Mouse (Mus musculus): ENCODE results near the gene Tmem132d. TPM values are rescaled to one million over a fixed set of nuclear protein-coding genes. Genes with fewer than 3 reads are reported as not detected.

The Tmem132d gene
- polyA plus RNA-seq (2015; fragmentation: Nextera tagmentation; extraction: Ambion mirVana): 0.03 TPM in 1 of 2 replicates, not detected in the other

- no peak for TF ChIP-seq CTCF (IDR thresholded peaks at IDR 0.05; ENCODE audit: low read depth)
- Histone ChIP-seq H3K27me3 (replicated peaks; ENCODE audit: control insufficient read depth, insufficient read depth, low read length) (peaks cover 16% of the 10 kb centered on the region), H3K4me3 (ENCODE audit: low read depth, low read length) (no peak within 1 kb of the TSS), H3K9ac (ENCODE audit: low read depth, low read length) (no peak within 1 kb of the TSS), H3K27ac (ENCODE audit: low read depth, low read length) (no peak within 1 kb of the TSS), H3K4me1 (replicated peaks; ENCODE audit: control insufficient read depth, insufficient read depth, low read length) (no peaks in the 10 kb centered on the region), H3K36me3 (ENCODE audit: control insufficient read depth, insufficient read depth) (no peaks in the 10 kb centered on the region), H3K9me3 (ENCODE audit: control insufficient read depth) (no peaks in the 10 kb centered on the region), H3K4me2 (replicated peaks; ENCODE audit: low read depth) (peak within 1 kb of the TSS; percentile 32; the same call in 1 of the 2 replicates)
- 2% methylated on average over 40 of the region's 40 CpGs for WGBS
- ATAC-seq: no peak
These were observed at the start of gene Tmem132d for GRCm38 (mm10) chr5:128432916-128433315. TSS of gene Tmem132d (minus strand) at chr5:128433077.

- Histone ChIP-seq H3K4me3 (ENCODE audit: low read depth, low read length) (no peak overlapping the region), H3K9ac (ENCODE audit: low read depth, low read length) (no peak overlapping the region), H3K36me3 (ENCODE audit: control insufficient read depth, insufficient read depth) (no peaks in the 10 kb centered on the region), H3K4me2 (replicated peaks; ENCODE audit: low read depth) (no peak overlapping the region), H3K27me3 (replicated peaks; ENCODE audit: control insufficient read depth, insufficient read depth, low read length) (no peaks in the 10 kb centered on the region), H3K27ac (ENCODE audit: low read depth, low read length) (no peak overlapping the region), H3K4me1 (replicated peaks; ENCODE audit: control insufficient read depth, insufficient read depth, low read length) (no peaks in the 10 kb centered on the region), H3K9me3 (ENCODE audit: control insufficient read depth) (no peaks in the 10 kb centered on the region)
- WGBS: 79% methylated on average over 6 of the region's 6 CpGs
- no peak for ATAC-seq
- TF ChIP-seq CTCF (IDR thresholded peaks at IDR 0.05; ENCODE audit: low read depth): no peak
These were observed 47.9 kb upstream of the Tmem132d start for GRCm38 (mm10) chr5:128480816-128481215.

- H3K27me3 ChIP-seq (replicated peaks; ENCODE audit: control insufficient read depth, insufficient read depth, low read length): no peaks in the 10 kb centered on the region
- no peak for ATAC-seq
- TF ChIP-seq CTCF (IDR thresholded peaks at IDR 0.05; ENCODE audit: low read depth): no peak
- H3K9me3 ChIP-seq (ENCODE audit: control insufficient read depth): no peaks in the 10 kb centered on the region
- no peak overlapping the region for H3K4me2 ChIP-seq (replicated peaks; ENCODE audit: low read depth)
- H3K4me3 ChIP-seq (ENCODE audit: low read depth, low read length): no peak overlapping the region
- no peak overlapping the region for H3K27ac ChIP-seq (ENCODE audit: low read depth, low read length)
- WGBS: 83% methylated on average over 8 of the region's 8 CpGs
- no peak overlapping the region for H3K9ac ChIP-seq (ENCODE audit: low read depth, low read length)
- no peaks in the 10 kb centered on the region for H3K4me1 ChIP-seq (replicated peaks; ENCODE audit: control insufficient read depth, insufficient read depth, low read length)
- H3K36me3 ChIP-seq (ENCODE audit: control insufficient read depth, insufficient read depth): no peaks in the 10 kb centered on the region
These were observed 42.5 kb upstream of the Tmem132d start for GRCm38 (mm10) chr5:128475372-128475771.

DNA sequence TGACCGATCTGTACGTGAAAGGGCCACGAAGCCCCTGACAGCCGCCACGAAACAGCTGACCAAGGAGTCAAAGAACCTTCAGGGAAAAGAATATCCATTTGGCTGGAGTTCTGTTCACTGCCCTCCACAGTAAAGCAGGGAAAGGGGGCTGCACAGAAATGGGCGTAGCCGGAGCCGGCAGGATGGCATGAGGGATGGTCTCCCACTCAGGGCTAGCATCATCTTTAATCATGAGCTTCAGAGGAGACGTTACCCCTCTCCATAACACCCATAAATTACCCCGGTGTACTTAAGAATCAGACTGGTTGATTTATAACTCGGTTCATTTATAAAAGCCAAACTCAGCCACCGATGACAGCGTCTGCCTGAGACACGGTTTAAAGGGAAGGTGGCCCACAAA is 36.9 kb upstream of the Tmem132d start:
- Histone ChIP-seq H3K4me2 (replicated peaks; ENCODE audit: low read depth) (no peak overlapping the region), H3K36me3 (ENCODE audit: control insufficient read depth, insufficient read depth) (no peaks in the 10 kb centered on the region), H3K4me1 (replicated peaks; ENCODE audit: control insufficient read depth, insufficient read depth, low read length) (no peaks in the 10 kb centered on the region), H3K9ac (ENCODE audit: low read depth, low read length) (no peak overlapping the region), H3K27me3 (replicated peaks; ENCODE audit: control insufficient read depth, insufficient read depth, low read length) (no peaks in the 10 kb centered on the region), H3K27ac (ENCODE audit: low read depth, low read length) (no peak overlapping the region), H3K4me3 (ENCODE audit: low read depth, low read length) (no peak overlapping the region), H3K9me3 (ENCODE audit: control insufficient read depth) (no peaks in the 10 kb centered on the region)
- WGBS: 51% methylated on average over 14 of the region's 14 CpGs
- no peak for ATAC-seq
- no peak for TF ChIP-seq CTCF (IDR thresholded peaks at IDR 0.05; ENCODE audit: low read depth)

DNA sequence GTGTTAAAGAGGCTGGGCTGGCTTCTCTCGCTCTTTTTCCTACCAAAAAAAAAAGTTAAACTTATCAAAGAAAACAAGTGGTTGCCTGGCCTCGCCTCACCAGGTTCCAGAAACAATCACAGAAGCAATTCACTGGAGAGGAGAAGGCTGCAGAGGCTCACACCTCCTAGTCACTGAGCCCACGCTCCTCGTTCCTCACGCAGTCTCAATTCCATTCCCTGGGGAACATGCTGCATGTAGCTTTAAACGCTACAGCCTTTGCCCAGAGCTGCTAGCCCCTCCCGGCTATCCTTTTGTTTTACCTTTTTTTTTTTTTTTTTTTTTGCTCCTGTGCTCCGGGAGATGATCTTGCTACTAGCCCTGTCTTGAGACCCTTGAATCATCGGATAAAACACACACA is 31.6 kb upstream of the Tmem132d start:
- Histone ChIP-seq H3K9me3 (ENCODE audit: control insufficient read depth) (no peaks in the 10 kb centered on the region), H3K4me1 (replicated peaks; ENCODE audit: control insufficient read depth, insufficient read depth, low read length) (no peaks in the 10 kb centered on the region), H3K4me2 (replicated peaks; ENCODE audit: low read depth) (no peak overlapping the region), H3K9ac (ENCODE audit: low read depth, low read length) (no peak overlapping the region), H3K4me3 (ENCODE audit: low read depth, low read length) (no peak overlapping the region), H3K27ac (ENCODE audit: low read depth, low read length) (no peak overlapping the region), H3K27me3 (replicated peaks; ENCODE audit: control insufficient read depth, insufficient read depth, low read length) (no peaks in the 10 kb centered on the region), H3K36me3 (ENCODE audit: control insufficient read depth, insufficient read depth) (no peaks in the 10 kb centered on the region)
- ATAC-seq: no peak
- TF ChIP-seq CTCF (IDR thresholded peaks at IDR 0.05; ENCODE audit: low read depth): no peak
- WGBS: 9% methylated on average over 9 of the region's 9 CpGs

GRCm38 (mm10) chr5:128460605-128461004 is 27.7 kb upstream of the Tmem132d start:
- 44% methylated on average over 3 of the region's 3 CpGs for WGBS
- H3K9ac ChIP-seq (ENCODE audit: low read depth, low read length): no peak overlapping the region

GRCm38 (mm10) chr5:128455732-128456131 is 22.9 kb upstream of the Tmem132d start:
- H3K4me2 ChIP-seq (replicated peaks; ENCODE audit: low read depth): no peak overlapping the region
- H3K27ac ChIP-seq (ENCODE audit: low read depth, low read length): no peak overlapping the region
- ATAC-seq: no peak
- no peaks in the 10 kb centered on the region for H3K36me3 ChIP-seq (ENCODE audit: control insufficient read depth, insufficient read depth)
- no peak overlapping the region for H3K4me3 ChIP-seq (ENCODE audit: low read depth, low read length)
- no peaks in the 10 kb centered on the region for H3K4me1 ChIP-seq (replicated peaks; ENCODE audit: control insufficient read depth, insufficient read depth, low read length)
- no peaks in the 10 kb centered on the region for H3K27me3 ChIP-seq (replicated peaks; ENCODE audit: control insufficient read depth, insufficient read depth, low read length)
- H3K9ac ChIP-seq (ENCODE audit: low read depth, low read length): no peak overlapping the region
- H3K9me3 ChIP-seq (ENCODE audit: control insufficient read depth): no peaks in the 10 kb centered on the region
- TF ChIP-seq CTCF (IDR thresholded peaks at IDR 0.05; ENCODE audit: low read depth): no peak
- WGBS: 72% methylated on average over 12 of the region's 12 CpGs

More at GRCm38 (mm10) chr5:128460605-128461004, 27.7 kb upstream of the Tmem132d start:
- Histone ChIP-seq H3K4me2 (replicated peaks; ENCODE audit: low read depth) (no peak overlapping the region), H3K9me3 (ENCODE audit: control insufficient read depth) (no peaks in the 10 kb centered on the region), H3K36me3 (ENCODE audit: control insufficient read depth, insufficient read depth) (no peaks in the 10 kb centered on the region), H3K4me1 (replicated peaks; ENCODE audit: control insufficient read depth, insufficient read depth, low read length) (no peaks in the 10 kb centered on the region), H3K27ac (ENCODE audit: low read depth, low read length) (no peak overlapping the region), H3K27me3 (replicated peaks; ENCODE audit: control insufficient read depth, insufficient read depth, low read length) (no peaks in the 10 kb centered on the region), H3K4me3 (ENCODE audit: low read depth, low read length) (no peak overlapping the region)
- no peak for ATAC-seq
- TF ChIP-seq CTCF (IDR thresholded peaks at IDR 0.05; ENCODE audit: low read depth): no peak

Data from intestine, postnatal 0 days (tissue).